Mouse (Mus musculus) right cerebral cortex, adult 18-20 months (tissue): ENCODE measurements around the gene Adam11.

Experiments used
- DNase-seq: peaks from one replicate; pipeline ENCODE4 v3.0.0; 2022; ENCODE audit warnings: mixed read lengths

Adam11 gene

DNA sequence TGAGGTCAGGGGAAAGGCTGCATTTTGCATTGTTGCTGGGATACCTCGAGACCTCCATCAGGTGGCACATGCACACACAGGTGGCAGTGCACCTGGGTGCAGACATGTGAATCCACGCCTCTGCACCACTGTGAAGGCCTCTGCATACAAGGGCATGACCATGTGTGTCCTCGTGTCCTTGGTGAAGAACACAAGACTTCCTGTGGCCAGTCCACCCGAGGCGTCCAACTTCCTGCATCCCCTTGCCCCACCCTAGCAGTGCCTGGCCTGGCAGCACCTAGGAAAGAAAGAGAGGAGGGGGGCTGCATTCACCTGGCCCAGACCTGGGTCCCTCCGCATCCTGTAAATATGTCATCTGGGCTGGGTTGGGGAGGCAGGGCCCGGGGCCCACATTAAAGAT lies 18.6 kb downstream of the Adam11 start:
- DNase-seq, result no peak

- no peak for DNase-seq
Measured at GRCm38 (mm10) chr11:102780271-102780985, 19.2 kb downstream of the Adam11 start.

- no peak for DNase-seq
Measured at GRCm38 (mm10) chr11:102780986-102781351, 19.7 kb downstream of the Adam11 start.

GRCm38 (mm10) chr11:102781523-102781922 lies 20.3 kb downstream of the Adam11 start:
- no peak for DNase-seq

- no peak for DNase-seq
Measured at GRCm38 (mm10) chr11:102783443-102783842, 22.2 kb downstream of the Adam11 start.

DNA sequence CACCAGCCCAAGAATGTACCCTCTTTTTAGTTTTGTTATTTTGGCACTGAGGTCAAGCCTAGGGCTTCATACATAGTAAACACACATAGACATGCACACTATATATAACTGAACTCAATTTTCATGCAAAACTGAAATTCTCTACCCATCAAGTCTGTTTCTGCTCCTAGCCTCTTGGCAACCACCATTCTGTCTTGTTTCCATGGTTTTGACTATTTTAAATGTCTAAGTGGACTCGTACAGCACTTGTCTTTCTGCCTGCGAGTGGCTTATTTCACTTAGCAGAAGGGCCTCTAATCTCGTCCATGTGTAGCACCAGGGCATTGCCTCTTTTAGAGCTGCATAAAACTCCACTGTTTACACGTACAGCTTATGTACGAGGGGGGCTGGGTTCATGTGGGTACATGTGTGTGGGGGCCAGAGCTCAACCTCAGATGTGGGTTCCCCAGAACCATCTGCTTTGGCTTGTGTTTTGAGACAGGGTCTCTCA lies 26.5 kb downstream of the Adam11 start:
- no peak for DNase-seq

- DNase-seq, result no peak
Measured at GRCm38 (mm10) chr11:102791682-102792445, 30.6 kb downstream of the Adam11 start.

GRCm38 (mm10) chr11:102794157-102794556 lies 32.9 kb downstream of the Adam11 start:
- no peak for DNase-seq

- no peak for DNase-seq
Measured at GRCm38 (mm10) chr11:102803453-102803852, 42.2 kb downstream of the Adam11 start.

- DNase-seq, result no peak
Measured at GRCm38 (mm10) chr11:102808246-102808645, 47.0 kb downstream of the Adam11 start.

- no peak for DNase-seq
Measured at GRCm38 (mm10) chr11:102810721-102811485, 49.7 kb downstream of the Adam11 start.

DNA sequence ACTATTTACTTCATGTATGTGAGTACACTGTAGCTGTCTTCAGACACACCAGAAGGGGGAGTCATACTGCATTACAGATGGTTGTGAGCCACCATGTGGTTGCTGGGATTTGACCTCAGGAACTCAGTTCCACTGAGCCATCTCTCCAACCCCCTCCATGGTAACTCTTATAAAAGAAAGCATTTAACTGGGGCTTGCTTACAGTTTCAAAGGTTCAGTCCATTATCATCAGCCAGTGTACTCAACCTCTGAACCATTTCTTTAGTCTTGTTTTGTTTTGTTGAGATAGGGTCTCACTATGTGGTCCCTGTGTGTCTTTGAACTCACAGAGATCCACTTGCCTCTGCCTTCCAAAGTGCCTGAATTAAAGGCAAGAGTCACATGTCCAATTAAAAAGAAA lies 53.6 kb downstream of the Adam11 start:
- DNase-seq, result no peak

- no peak for DNase-seq
Measured at GRCm38 (mm10) chr11:102818121-102819020, 57.1 kb downstream of the Adam11 start.

- no peak for DNase-seq
Measured at GRCm38 (mm10) chr11:102819021-102819782, 58.0 kb downstream of the Adam11 start, which contains the start of gene Gjc1. Gene Gjc1 (minus strand): TSS chr11:102819700.

DNA sequence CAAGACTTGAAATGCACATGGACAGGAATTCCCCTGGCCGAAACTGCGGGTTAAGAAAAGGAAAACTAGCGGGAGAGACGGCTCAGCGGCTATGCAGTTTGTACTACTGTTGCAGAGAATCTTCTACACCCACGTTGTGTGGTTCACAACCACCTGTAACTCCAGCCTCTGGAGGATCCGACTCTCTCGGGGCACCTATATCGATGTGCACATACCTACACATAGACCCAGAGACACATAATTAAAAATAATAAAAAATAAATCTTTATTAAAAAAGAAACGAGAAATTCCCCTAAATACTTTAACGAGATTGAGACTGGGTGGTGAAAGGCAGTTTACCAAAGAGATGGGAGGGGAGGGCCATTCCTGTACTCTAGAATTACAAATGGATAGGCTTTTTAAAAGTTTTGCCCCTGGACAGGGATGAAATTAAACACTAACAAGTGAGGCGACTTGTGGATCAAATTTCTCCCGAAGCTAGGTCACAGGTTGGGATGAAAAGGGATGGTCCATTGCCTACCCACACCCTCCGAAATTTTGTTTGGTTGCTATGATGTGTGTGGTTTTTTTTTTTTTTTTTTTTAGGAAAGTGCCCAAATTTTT lies 58.6 kb downstream of the Adam11 start:
- DNase-seq, result no peak

GRCm38 (mm10) chr11:102820432-102820831 lies 59.2 kb downstream of the Adam11 start:
- DNase-seq, result no peak

- DNase-seq, result no peak
Measured at GRCm38 (mm10) chr11:102821231-102821630, 60.0 kb downstream of the Adam11 start.

GRCm38 (mm10) chr11:102826476-102826875 lies 65.2 kb downstream of the Adam11 start:
- no peak for DNase-seq

DNA sequence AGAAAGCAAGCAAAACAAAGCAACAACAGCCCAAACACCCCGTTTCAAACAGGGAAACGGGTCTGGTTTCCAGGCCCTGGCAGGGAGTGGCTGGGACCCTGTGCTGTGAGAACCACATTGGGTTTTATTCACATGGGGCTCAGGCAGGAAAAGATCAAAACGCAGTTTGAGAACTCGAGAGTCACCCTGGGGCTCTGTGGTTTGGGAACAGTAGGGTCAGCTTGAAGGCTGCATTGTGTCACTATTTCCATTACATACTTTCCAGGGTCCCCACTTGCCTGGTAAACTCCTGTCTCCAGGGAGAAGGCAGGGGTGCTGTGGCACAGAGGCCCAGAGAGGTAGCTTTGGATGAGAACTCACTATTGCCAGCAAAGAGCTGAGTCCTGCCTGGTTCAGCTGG lies 65.9 kb downstream of the Adam11 start:
- no peak for DNase-seq
